Mouse (Mus musculus) cerebellum, postnatal 36 days (tissue): Measurements from ENCODE around the gene Gm3594.
"Not testable (repeated sequence)": the region's sequence is repeated elsewhere in the genome, so short reads cannot be mapped to it uniquely, and the experiment has no call there.

Experiments used
- DNase-seq, 2 experiments: peaks; one replicate each; pipeline ENCODE4 v3.0.0; 2021 to 2022; ENCODE audit warnings: mixed read lengths in 2 of 2

Gm3594 gene

DNA sequence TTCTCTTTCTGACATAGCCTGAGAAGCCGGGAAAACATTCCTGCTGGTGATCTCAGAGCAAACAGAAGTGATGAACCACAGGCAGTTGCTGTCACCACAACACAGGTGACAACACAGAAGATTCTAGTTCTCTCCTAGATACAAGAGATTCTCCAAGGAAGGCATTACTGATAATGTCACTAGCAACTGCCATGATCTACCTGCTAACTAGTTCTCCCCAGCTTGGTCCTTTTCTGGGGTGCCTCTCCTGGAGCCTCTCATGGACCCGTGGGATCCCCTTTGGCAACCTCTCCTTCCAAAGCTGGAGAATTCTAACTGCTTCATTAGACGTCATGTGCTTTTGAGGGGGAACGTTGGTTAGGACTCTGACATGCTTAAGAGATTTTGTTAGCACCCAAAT is at the start of gene Gm3594:
Gm3594 (minus strand) TSS at position 101 of the 400 bp plus-strand sequence.
- DNase-seq = not testable (repeated sequence)

DNA sequence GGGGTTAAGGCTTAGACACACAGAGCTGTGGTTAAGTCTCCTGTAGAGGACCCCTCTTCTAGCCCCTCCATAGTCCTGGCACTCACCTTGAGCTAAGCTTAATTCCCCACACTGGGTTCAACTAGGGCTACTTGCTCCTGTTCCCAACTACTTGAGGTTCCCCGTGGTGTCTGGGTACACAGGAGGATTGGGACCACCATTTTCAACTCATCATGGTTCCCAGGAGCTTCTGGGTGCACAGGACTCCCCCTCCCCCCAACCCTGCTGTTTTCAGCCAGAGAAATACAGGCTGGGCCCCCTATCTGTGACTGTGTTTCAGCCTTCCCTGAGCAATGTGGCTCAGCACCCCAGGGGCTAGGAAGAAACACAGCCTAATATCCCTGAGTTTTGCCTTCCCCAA is 41.9 kb upstream of the Gm3594 start:
- not testable (repeated sequence) for DNase-seq

DNA sequence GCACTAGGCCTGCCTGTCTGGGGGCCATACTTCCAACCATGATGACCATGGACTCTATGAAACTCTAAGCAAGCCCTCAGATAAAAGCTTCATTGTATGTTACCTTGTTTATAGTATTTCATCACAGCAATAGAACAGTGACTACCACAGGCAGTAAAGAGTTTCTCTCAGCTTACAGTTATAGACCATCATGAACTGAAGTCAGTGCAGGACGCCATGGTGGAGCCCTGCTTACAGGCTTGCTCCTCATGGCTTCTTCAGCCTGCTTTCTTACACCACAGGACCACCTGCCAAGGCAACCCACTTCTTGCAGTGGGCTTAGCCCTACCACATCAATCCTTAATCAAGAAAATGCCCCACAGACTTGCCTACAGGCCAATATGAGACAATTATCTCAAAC is 41.1 kb upstream of the Gm3594 start:
- not testable (repeated sequence) for DNase-seq

DNA sequence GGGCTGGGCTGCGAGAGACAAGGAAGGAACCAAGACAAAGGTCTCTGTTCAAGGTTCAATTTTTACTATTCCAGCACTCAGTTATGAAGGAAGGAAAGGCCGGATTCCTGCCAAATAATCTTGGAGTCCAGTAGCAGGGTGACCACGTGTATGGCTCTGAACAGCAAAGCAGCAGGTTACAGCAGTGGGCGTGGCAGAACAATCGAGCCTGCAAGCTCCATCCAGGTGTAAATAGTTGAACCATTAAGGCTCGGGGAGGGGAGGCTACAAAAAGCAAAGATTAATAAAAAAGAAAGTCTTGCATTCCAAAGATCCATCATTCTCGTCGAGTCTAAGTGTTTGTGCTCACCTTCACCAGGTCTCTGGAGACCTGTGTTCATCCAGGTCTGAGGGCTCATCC is 37.7 kb upstream of the Gm3594 start:
- DNase-seq = not testable (repeated sequence)

DNA sequence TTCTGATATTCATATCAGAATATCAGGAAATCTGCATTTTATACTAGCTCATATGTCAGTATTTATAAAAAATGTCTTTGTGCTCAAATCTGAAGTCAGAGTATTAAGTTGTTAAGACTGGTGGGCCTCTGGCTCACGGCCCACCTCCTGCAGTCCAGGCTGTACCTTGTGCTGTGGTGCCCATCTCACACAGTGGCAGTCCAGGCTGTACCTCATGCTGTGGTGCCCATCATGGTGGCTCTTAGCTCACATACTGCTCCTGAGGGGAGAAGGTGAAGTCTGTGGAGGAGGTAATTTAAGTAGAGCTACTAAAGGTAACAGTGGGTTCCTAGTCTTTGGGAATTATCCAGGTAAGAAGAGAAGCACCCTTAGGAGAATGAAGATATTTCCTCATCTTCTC is 27.4 kb upstream of the Gm3594 start:
- not testable (repeated sequence) for DNase-seq

DNA sequence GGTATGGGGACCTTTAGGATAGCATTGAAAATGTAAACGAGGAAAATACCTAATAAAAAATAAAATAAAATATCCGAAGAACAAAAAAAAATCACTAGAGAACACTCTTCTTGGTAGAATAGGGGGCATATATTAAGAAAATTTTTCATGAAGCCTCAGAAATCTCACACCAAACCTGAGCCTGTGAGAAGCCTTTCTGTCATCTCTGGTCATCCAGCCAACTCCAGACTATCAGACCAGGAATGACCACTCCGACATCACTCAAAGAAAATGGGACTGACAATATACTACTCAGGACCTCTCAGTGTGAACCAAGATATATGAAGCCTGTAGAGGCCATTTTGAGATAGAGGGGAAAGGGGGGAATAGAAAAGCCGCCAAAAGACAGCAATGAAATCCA is 3.6 kb downstream of the Gm3594 start:
- peak in 1 of 2 experiments; percentile 0 for DNase-seq

DNA sequence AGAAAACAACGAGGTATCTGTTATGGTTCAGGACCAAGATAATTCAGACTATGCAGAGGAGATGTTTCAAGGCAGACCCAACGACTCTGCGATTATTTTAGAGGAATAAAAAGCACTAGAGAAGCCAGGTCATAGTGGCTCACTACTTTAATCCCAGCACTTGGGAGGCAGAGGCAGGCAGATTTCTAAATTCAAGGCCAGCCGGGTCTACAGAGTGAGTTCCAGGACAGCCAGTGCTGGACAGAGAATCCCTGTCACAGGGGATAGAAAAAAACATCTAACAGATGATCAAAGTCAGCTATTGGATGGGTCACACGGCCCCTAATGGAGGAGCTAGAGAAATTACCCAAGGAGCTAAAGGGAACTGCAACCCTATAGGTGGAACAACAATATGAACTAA is 4.2 kb downstream of the Gm3594 start:
- peak in 1 of 2 experiments; percentile 1 for DNase-seq

DNA sequence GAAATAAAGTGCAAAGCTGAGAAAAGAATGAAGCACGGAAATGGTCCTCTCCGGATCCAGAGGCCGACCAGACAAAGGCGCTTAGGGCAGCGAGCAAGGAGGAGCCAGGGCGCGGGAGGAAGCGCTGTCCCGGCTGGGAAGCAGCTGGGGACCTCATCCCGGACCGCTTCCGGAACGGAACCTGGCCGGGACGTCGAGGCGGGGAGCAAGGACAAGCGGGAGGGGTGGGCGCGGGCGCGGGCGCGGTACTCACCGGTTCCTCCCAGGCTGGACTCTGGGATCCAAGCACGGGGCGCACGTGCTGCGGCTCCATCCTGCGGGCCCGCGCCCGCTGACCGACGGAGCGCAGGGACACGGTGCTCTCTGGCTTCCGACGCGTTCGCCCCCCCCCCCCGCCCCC is 17.6 kb downstream of the Gm3594 start:
- DNase-seq = peak in 1 of 2 experiments; percentile 9

DNA sequence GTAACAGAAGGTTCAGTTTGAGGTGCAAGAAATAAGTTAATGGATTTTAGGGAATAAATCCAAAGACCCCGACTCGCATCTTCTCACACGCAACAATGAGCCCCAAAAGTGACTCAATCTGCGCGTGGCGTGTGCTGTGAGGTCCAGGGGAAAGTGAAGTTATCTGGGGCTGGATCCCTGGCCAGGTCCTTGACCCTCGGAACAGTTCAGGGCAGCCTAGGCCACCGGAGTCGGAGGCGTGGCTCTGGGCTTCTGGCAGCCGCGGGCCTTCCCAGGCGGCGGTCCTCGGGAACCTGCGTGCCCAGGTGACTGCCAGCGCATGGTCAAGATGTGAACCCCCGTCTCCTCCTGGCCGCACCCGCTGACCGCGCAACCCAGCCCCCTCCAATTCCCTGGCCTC is 18.1 kb downstream of the Gm3594 start:
- DNase-seq = peak in 1 of 2 experiments; percentile 2

DNA sequence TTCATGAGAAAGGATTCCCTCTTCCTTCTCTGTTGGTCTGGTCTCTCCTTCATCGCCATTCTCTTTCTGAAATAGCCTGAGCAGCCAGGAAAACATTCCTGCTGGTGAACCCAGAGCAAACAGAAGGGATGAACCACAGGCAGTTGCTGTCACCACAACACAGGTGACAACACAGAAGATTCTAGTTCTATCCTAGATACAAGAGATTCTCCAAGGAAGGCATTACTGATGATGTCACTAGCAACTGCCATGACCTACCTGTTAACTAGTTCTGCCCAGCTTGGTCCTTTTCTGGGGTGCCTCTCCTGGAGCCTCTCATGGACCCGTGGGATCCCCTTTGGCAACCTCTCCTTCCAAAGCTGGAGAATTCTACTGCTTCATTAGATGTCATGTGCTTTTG is 32.0 kb downstream of the Gm3594 start, which contains the start of gene Gm3591:
Gm3591 (minus strand) TSS at position 101 of the 400 bp plus-strand sequence.
- not testable (repeated sequence) for DNase-seq

DNA sequence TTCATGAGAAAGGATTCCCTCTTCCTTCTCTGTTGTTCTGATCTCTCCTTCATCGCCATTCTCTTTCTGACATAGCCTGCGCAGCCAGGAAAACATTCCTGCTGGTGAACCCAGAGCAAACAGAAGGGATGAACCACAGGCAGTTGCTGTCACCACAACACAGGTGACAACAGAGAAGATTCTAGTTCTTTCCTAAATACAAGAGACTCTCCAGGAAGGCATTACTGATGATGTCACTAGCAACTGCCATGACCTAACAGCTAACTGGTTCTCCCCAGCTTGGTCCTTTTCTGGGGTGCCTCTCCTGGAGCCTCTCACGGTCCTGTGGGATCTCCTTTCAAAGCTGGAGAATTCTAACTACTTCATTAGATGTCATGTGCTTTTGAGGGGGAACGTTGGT is 54.2 kb downstream of the Gm3594 start, which contains the start of gene Gm16440:
Gm16440 (minus strand) TSS at position 101 of the 400 bp plus-strand sequence.
- DNase-seq = not testable (repeated sequence)
